Mouse (Mus musculus) NIH3T3 (cell line): ENCODE measurements around the gene Tom1l2.

ENCODE experiments used
- DNase-seq: peaks from one replicate; pipeline ENCODE4 v3.0.0-alpha.2; 2012; ENCODE audit warnings: low read depth

Tom1l2 gene

GRCm38 (mm10) chr11:60202710-60203638 is 149.7 kb downstream of the Tom1l2 start:
- DNase-seq: no peak

GRCm38 (mm10) chr11:60200384-60200783 is 152.3 kb downstream of the Tom1l2 start:
- no peak for DNase-seq

GRCm38 (mm10) chr11:60199702-60200184 is 153.0 kb downstream of the Tom1l2 start:
- DNase-seq: peak; percentile 88

DNA sequence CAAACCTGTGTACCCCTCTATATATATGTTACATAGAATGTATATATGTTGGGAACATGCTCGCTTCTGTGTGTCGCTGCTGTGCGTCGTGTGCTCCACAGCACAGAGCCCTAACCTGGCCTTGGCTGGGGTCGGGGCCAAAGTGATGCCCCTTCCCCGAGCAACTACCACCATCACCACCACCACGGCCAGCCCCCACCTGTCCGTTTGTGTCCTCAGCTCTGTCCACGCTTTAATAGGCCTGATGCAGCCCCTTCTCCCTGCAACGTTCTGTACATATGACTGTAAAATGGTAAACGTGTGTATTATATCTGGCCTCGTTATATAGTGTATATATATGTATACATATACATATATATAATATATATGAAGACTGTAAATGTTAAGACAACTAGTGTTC is 154.1 kb downstream of the Tom1l2 start:
- no peak for DNase-seq

DNA sequence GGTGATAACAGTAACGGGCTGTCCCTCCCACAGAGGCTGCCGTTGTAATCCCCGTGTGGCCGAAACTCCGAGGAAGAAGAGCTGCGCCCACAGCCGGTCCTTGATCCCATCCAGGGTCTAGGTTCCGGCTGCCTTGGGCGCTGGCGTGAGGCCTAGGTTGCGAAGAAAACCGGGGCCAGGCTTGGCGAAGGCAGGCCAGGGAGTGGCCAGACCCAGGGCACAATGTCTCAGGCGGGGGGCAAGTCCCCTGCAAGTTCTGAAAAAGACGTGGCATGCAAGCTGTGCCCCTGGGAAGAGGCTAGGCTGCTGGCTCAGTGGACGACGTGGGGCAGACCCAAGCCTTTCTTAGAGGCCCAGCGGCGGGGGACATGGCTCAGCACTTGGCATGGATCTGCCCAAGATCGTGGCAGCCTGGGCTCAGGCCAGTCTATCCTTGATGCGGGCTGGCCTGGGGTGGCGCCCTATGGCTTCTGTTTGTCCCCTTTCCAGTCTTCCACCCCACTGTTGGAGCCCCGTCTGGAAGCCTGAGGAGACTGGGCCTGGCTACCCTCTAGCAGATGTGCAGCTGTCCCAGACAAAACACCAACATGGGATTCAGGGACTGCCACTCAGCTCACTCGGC is 154.6 kb downstream of the Tom1l2 start:
- DNase-seq: no peak

- DNase-seq: no peak
Measured at GRCm38 (mm10) chr11:60196344-60196743, 156.4 kb downstream of the Tom1l2 start.

DNA sequence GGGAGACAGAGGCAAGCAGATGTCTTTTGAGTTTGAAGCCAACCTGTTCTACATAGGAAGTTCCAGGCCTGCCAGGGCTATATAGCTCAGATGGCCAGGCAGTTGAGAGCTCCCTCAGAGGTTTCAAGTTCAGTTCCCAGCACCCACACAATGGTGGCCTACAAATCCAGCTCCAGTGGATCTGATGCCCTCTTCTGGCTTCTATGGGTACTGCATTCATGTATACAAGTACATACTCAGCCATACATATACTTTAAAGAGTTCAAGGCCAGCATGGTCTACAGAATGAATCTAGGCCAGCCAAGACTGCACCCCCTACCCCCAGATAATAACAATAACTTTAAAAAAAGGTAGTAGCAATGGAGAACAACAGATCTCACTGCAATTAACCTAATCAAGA is 157.6 kb downstream of the Tom1l2 start:
- peak; percentile 73 for DNase-seq

- DNase-seq: no peak
Measured at GRCm38 (mm10) chr11:60193556-60193955, 159.1 kb downstream of the Tom1l2 start.

DNA sequence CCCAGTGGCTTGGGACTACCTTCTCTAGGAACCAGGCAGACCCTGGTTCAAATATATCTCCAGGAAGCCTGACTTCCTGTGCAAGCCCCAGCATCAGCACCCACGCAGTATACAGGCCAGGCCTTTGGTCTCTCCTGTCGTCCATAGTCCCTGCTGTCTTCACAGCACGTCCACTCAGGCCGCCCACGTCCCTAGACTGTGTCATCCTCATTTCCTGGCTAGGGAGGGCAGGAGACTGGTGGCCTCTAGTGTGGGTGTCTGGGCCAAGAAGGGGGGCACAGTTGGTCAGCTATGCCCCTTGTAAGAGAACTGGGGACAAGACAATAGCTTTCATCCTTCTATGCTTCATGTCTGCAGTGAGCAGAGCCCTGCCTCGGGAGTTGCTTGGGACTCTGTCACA is 160.2 kb downstream of the Tom1l2 start:
- no peak for DNase-seq

GRCm38 (mm10) chr11:60190055-60190641 is 162.6 kb downstream of the Tom1l2 start:
- no peak for DNase-seq

DNA sequence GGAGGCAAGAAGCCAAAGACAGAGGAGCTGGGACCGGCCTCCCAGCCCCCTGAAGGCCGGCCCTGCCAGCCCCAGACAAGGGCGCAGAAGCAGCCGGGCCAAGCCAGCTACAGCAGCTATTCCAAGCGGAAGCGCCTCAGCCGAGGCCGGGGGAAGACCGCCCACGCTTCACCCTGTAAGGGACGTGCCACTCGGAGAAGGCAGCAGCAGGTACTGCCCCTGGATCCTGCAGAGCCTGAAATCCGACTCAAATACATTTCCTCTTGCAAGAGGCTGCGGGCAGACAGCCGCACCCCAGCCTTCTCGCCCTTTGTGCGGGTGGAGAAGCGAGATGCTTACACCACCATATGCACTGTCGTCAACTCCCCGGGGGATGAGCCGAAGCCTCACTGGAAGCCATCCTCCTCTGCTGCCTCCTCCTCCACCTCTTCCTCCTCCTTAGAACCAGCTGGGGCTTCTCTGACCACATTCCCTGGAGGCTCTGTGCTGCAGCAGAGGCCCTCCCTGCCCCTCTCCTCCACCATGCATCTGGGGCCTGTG is 163.1 kb downstream of the Tom1l2 start:
- DNase-seq: no peak

GRCm38 (mm10) chr11:60188275-60188853 is 164.3 kb downstream of the Tom1l2 start:
- DNase-seq: no peak

GRCm38 (mm10) chr11:60187070-60187469 is 165.6 kb downstream of the Tom1l2 start:
- no peak for DNase-seq

DNA sequence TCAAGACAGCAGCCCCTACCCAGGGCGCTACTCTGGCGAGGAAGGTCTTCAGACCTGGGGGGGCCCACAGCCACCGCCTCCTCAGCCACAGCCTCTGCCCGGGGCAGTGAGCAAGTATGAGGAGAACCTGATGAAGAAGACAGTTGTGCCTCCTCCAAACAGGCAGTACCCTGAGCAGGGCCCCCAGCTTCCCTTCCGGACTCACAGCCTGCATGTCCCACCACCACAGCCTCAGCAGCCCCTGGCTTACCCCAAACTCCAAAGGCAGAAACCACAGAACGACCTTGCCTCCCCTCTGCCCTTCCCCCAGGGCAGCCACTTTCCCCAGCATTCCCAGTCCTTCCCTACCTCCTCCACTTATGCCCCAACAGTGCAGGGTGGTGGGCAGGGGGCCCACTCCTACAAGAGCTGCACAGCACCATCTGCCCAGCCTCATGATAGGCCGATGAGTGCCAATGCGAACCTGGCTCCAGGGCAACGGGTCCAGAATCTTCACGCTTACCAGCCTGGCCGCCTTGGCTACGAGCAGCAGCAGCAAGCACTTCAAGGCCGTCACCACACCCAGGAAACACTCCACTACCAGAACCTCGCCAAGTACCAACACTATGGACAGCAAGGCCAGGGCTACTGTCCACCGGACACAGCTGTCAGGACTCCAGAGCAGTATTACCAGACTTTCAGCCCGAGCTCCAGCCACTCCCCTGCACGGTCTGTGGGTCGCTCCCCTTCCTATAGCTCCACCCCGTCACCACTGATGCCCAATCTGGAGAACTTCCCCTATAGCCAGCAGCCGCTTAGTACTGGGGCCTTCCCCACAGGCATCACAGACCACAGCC is 167.1 kb downstream of the Tom1l2 start:
- DNase-seq: no peak

DNA sequence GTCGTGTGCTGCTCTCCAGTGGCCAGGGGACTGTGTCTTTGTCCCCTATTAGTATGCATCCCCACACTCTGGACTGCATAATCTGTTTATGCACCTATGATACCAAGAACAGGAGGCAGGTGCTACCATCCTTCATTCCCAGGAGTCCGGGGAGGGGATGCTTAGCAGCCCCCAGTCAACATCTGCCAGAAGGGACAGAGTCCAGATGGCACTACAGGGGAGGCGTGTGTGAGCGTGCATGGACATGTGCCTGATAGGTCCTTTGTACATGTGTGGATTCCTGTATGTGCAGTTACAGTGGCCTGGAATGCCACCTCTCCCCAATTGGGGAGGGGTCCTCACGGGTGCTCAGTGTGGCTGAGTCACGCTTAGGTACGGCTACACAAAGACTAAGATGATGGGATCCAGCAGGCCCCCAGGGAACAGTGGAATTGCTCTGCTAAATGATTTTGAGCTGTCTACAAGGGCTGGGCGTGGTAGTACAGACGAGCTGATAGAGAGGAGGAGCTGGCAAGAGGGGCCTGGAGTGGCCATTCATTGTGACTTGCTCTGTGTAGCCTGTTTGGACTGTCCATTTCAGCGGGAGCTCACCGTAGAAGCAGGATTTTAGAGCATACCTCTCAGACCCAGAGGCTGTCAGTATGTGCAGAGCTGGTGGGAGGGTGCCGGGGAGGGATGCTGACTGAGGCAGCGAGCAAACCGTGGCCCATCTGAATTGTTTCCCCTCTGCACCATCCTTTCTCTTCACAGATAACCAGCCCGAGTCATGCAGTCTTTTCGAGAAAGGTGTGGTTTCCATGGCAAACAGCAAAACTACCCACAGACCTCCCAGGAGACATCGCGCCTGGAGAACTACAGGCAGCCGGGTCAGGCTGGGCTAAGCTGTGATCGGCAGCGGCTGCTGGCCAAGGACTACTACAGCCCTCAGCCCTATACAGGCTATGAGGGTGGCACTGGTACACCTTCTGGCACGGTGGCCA is 168.1 kb downstream of the Tom1l2 start:
- DNase-seq: no peak

- DNase-seq: no peak
Measured at GRCm38 (mm10) chr11:60182741-60183140, 170.0 kb downstream of the Tom1l2 start.

DNA sequence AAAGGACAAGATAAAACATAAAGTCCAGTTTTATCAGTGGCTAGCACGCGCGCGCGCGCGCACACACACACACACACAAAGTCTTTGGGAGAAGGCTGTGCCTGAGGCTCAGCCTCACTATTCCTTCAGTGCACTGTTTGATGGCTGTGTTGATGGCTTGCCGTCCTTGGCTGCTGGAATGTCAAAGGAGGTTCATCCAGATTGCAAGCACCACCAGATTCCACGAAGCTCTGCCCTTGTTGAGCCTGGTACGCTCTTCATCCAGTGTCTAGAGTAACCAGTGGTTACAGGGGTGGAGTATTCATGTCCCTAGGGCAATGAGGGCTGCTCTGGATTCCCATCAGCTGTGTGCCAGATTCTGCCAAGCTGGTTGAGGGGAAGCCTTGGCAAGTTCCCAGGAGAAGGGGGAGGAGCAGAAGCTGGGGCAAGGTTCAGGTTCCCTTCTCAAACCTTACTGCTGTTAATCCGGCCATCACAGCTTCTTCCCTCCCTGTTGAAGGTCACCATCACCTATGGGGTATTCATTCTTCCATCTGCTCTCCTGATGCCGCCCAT is 170.5 kb downstream of the Tom1l2 start:
- peak; percentile 73 for DNase-seq

GRCm38 (mm10) chr11:60178506-60178905 is 174.2 kb downstream of the Tom1l2 start:
- no peak for DNase-seq

DNA sequence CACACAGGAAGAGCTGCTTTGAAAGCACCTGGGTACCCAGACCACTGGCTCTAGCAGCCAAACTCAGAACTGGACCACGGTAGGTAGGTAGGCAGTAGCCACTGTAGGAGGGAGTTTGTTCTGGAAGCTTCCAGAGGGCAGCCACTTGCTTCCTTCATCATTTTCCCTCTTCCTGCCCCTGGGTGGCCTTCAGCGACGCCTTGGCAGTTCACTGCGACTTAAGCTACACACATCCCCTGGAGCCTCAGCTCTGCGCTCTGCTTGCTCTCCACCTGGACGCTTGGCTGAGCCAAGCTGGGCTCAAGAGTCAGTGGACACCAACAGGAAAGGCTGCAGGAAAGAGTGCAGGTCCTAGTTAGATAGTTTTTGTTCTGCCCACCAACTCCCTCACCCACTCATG is 174.7 kb downstream of the Tom1l2 start:
- DNase-seq: no peak
